Mouse (Mus musculus): ENCODE results near the gene Ly6g6c. TPM values are rescaled to one million over a fixed set of nuclear protein-coding genes. Genes with fewer than 3 reads are reported as not detected.

Ly6g6c gene
- polyA plus RNA-seq, 1 experiment = 146 TPM

GRCm38 (mm10) chr17:35066084-35066483 lies 896 bp downstream of the Ly6g6c start, which contains the start of gene Mpig6b:
Gene Mpig6b (minus strand): TSS chr17:35066184.
- Histone ChIP-seq H3K27ac (ENCODE audit: control insufficient read depth, insufficient read depth, low read depth, low read length) (no peak within 1 kb of the TSS), H3K4me1 (ENCODE audit: control insufficient read depth, insufficient read depth, low read length) (peaks cover 16% of the 10 kb centered on the region), H3K27me3 (ENCODE audit: control insufficient read depth, insufficient read depth, low read length) (peaks cover 7% of the 10 kb centered on the region; the same call in 1 of the 2 replicates), H3K4me3 (ENCODE audit: control insufficient read depth, low read depth, low read length) (peak within 1 kb of the TSS; percentile 84), H3K36me3 (ENCODE audit: control insufficient read depth, insufficient read depth, low read length) (no peaks in the 10 kb centered on the region)
- TF ChIP-seq CTCF (IDR thresholded peaks at IDR 0.05; ENCODE audit: control insufficient read depth, insufficient read depth, insufficient replicate concordance, low read depth, low read length) (no peak), POLR2A (IDR thresholded peaks at IDR 0.05; ENCODE audit: control insufficient read depth, low read depth, low read length) (no peak)

DNA sequence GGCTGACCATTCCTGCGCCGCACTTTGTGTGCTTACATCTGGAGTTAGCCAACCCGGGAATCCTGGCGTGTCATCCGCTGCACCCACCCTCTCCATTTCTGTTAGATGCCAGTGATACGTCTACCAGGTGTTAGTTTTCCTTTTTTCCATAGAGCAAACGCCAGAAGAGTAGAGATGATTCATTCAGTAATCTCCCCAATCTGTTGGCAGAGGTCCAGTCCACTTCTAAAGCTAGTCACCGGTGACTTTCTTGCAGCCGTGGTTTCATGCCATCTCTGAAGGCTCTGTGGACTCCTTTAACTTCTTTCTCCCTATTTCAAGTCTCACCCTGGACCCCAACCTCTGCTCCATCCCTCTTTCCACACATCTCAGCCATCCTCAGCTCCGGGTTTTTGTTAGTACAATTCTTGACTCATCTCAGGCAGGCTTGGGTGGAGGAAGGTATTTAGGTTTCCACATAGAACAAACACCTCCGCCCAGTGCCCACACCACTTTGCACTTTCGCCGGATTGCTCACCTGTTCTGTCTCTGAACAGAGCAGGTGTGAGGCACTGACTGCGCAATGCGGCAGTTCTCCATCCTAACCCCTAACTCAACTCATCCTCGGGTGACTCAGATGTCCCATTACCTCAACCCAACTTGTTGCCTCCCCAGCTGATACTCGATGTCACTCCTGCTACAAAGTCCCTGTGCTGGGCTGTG lies 3.2 kb downstream of the Ly6g6c start:
- peaks cover 7% of the 10 kb centered on the region; the same call in 1 of the 2 replicates for H3K27me3 ChIP-seq (ENCODE audit: control insufficient read depth, insufficient read depth, low read length)
- peaks cover 13% of the 10 kb centered on the region for H3K4me1 ChIP-seq (ENCODE audit: control insufficient read depth, insufficient read depth, low read length)
- peak overlapping the region; percentile 71 for H3K4me3 ChIP-seq (ENCODE audit: control insufficient read depth, low read depth, low read length)
- no peaks in the 10 kb centered on the region for H3K36me3 ChIP-seq (ENCODE audit: control insufficient read depth, insufficient read depth, low read length)
- H3K27ac ChIP-seq (ENCODE audit: control insufficient read depth, insufficient read depth, low read depth, low read length) = no peak overlapping the region
- TF ChIP-seq CTCF (IDR thresholded peaks at IDR 0.05; ENCODE audit: control insufficient read depth, insufficient read depth, insufficient replicate concordance, low read depth, low read length) (no peak), POLR2A (IDR thresholded peaks at IDR 0.05; ENCODE audit: control insufficient read depth, low read depth, low read length) (no peak)

GRCm38 (mm10) chr17:35070556-35071229 lies 5.5 kb downstream of the Ly6g6c start:
- peaks cover 3% of the 10 kb centered on the region; the same call in 1 of the 2 replicates for H3K27me3 ChIP-seq (ENCODE audit: control insufficient read depth, insufficient read depth, low read length)
- H3K36me3 ChIP-seq (ENCODE audit: control insufficient read depth, insufficient read depth, low read length) = no peaks in the 10 kb centered on the region
- no peak for TF ChIP-seq POLR2A (IDR thresholded peaks at IDR 0.05; ENCODE audit: control insufficient read depth, low read depth, low read length)
- TF ChIP-seq CTCF (IDR thresholded peaks at IDR 0.05; ENCODE audit: control insufficient read depth, insufficient read depth, insufficient replicate concordance, low read depth, low read length) = no peak
- no peak overlapping the region for H3K4me3 ChIP-seq (ENCODE audit: control insufficient read depth, low read depth, low read length)
- H3K4me1 ChIP-seq (ENCODE audit: control insufficient read depth, insufficient read depth, low read length) = peaks cover 2% of the 10 kb centered on the region
- H3K27ac ChIP-seq (ENCODE audit: control insufficient read depth, insufficient read depth, low read depth, low read length) = no peak overlapping the region

DNA sequence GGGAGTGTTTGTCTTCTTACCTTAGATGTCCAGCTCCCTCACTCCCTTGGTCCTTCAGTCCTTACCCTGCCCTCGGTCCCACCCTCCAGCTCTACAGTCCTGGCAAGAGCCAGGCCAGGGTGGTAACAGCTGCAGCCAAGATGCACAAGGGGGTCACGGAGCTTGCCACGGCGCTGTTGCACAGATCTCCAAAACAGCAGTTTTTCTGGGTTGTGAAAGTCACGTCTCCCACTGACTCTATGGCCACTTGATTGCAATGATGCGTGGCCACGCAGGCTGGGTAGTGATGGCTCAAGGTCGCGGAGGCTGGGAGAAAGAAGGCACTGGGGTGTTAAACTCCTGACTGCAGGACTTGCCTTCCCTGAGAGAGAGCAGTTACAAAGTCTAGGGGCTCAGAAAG lies 6.3 kb downstream of the Ly6g6c start:
- TF ChIP-seq CTCF (IDR thresholded peaks at IDR 0.05; ENCODE audit: control insufficient read depth, insufficient read depth, insufficient replicate concordance, low read depth, low read length) (no peak), POLR2A (IDR thresholded peaks at IDR 0.05; ENCODE audit: control insufficient read depth, low read depth, low read length) (no peak)
- no peaks in the 10 kb centered on the region for H3K36me3 ChIP-seq (ENCODE audit: control insufficient read depth, insufficient read depth, low read length)
- H3K4me3 ChIP-seq (ENCODE audit: control insufficient read depth, low read depth, low read length) = no peak overlapping the region
- peaks cover 2% of the 10 kb centered on the region for H3K4me1 ChIP-seq (ENCODE audit: control insufficient read depth, insufficient read depth, low read length)
- H3K27ac ChIP-seq (ENCODE audit: control insufficient read depth, insufficient read depth, low read depth, low read length) = no peak overlapping the region
- H3K27me3 ChIP-seq (ENCODE audit: control insufficient read depth, insufficient read depth, low read length) = no peaks in the 10 kb centered on the region

DNA sequence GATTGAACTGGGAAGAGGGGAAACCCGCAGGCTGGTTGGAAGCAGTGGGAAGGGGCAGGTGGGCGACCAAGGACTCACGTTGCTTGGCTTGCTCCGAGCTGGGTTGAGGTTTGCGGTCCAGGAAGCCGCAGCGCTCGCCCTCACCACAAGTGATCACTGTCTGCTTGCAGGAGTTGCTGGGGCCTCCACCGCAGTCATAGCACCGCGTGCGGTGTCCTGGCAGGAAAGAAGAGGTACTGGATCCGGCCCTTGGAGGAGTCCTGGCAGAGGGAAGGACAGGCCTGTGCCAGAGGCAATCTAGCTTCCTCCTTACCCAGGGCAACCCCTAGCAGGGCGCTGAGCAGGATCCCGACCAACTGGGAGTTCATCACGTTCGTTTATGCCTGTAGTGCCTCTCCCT lies 8.9 kb downstream of the Ly6g6c start:
- TF ChIP-seq CTCF (IDR thresholded peaks at IDR 0.05; ENCODE audit: control insufficient read depth, insufficient read depth, insufficient replicate concordance, low read depth, low read length) = no peak
- Histone ChIP-seq H3K27ac (ENCODE audit: control insufficient read depth, insufficient read depth, low read depth, low read length) (no peak overlapping the region), H3K4me3 (ENCODE audit: control insufficient read depth, low read depth, low read length) (no peak overlapping the region), H3K4me1 (ENCODE audit: control insufficient read depth, insufficient read depth, low read length) (peaks cover 2% of the 10 kb centered on the region), H3K36me3 (ENCODE audit: control insufficient read depth, insufficient read depth, low read length) (no peaks in the 10 kb centered on the region), H3K27me3 (ENCODE audit: control insufficient read depth, insufficient read depth, low read length) (no peaks in the 10 kb centered on the region)

GRCm38 (mm10) chr17:35076507-35077176 lies 11.5 kb downstream of the Ly6g6c start, which contains the start of gene Ly6g6e:
Gene Ly6g6e (plus strand): TSS chr17:35076902.
- H3K27ac ChIP-seq (ENCODE audit: control insufficient read depth, insufficient read depth, low read depth, low read length) = peak within 1 kb of the TSS; percentile 44
- peaks cover 4% of the 10 kb centered on the region for H3K4me1 ChIP-seq (ENCODE audit: control insufficient read depth, insufficient read depth, low read length)

GRCm38 (mm10) chr17:35077285-35077684 lies 12.1 kb downstream of the Ly6g6c start:
- no peak overlapping the region for H3K27ac ChIP-seq (ENCODE audit: control insufficient read depth, insufficient read depth, low read depth, low read length)
- TF ChIP-seq CTCF (IDR thresholded peaks at IDR 0.05; ENCODE audit: control insufficient read depth, insufficient read depth, insufficient replicate concordance, low read depth, low read length) = no peak
- no peak for TF ChIP-seq POLR2A (IDR thresholded peaks at IDR 0.05; ENCODE audit: control insufficient read depth, low read depth, low read length)
- peaks cover 4% of the 10 kb centered on the region for H3K4me1 ChIP-seq (ENCODE audit: control insufficient read depth, insufficient read depth, low read length)
- no peaks in the 10 kb centered on the region for H3K36me3 ChIP-seq (ENCODE audit: control insufficient read depth, insufficient read depth, low read length)
- H3K27me3 ChIP-seq (ENCODE audit: control insufficient read depth, insufficient read depth, low read length) = no peaks in the 10 kb centered on the region
- no peak overlapping the region for H3K4me3 ChIP-seq (ENCODE audit: control insufficient read depth, low read depth, low read length)

More at GRCm38 (mm10) chr17:35076507-35077176, 11.5 kb downstream of the Ly6g6c start, which contains the start of gene Ly6g6e:
- no peaks in the 10 kb centered on the region for H3K36me3 ChIP-seq (ENCODE audit: control insufficient read depth, insufficient read depth, low read length)
- H3K27me3 ChIP-seq (ENCODE audit: control insufficient read depth, insufficient read depth, low read length) = no peaks in the 10 kb centered on the region
- H3K4me3 ChIP-seq (ENCODE audit: control insufficient read depth, low read depth, low read length) = no peak within 1 kb of the TSS
- TF ChIP-seq CTCF (IDR thresholded peaks at IDR 0.05; ENCODE audit: control insufficient read depth, insufficient read depth, insufficient replicate concordance, low read depth, low read length) (no peak), POLR2A (IDR thresholded peaks at IDR 0.05; ENCODE audit: control insufficient read depth, low read depth, low read length) (no peak)
